Mouse (Mus musculus): ENCODE measurements around the gene 4930402F06Rik.

The 4930402F06Rik gene

GRCm38 (mm10) chr2:35416473-35416872, 19.5 kb upstream of the 4930402F06Rik start:
- no peak for DNase-seq (ENCODE audit: low spot score)

- DNase-seq (ENCODE audit: low spot score): no peak
Measured at GRCm38 (mm10) chr2:35412810-35413209, 15.8 kb upstream of the 4930402F06Rik start.

GRCm38 (mm10) chr2:35412246-35412645, 15.3 kb upstream of the 4930402F06Rik start:
- no peak for DNase-seq (ENCODE audit: low spot score)

GRCm38 (mm10) chr2:35411640-35412190, 14.7 kb upstream of the 4930402F06Rik start:
- no peak for DNase-seq (ENCODE audit: low spot score)

GRCm38 (mm10) chr2:35409466-35409865, 12.5 kb upstream of the 4930402F06Rik start:
- DNase-seq (ENCODE audit: low spot score): no peak

- no peak for DNase-seq (ENCODE audit: low spot score)
Measured at GRCm38 (mm10) chr2:35408409-35409110, 11.6 kb upstream of the 4930402F06Rik start.

- DNase-seq (ENCODE audit: low spot score): no peak
Measured at GRCm38 (mm10) chr2:35407878-35408277, 10.9 kb upstream of the 4930402F06Rik start.

- no peak for DNase-seq (ENCODE audit: low spot score)
Measured at GRCm38 (mm10) chr2:35407266-35407665, 10.3 kb upstream of the 4930402F06Rik start.

GRCm38 (mm10) chr2:35406611-35407010, 9.6 kb upstream of the 4930402F06Rik start:
- DNase-seq (ENCODE audit: low spot score): no peak

- no peak for DNase-seq (ENCODE audit: low spot score)
Measured at GRCm38 (mm10) chr2:35402391-35402790, 5.4 kb upstream of the 4930402F06Rik start.

GRCm38 (mm10) chr2:35400739-35401138, 3.8 kb upstream of the 4930402F06Rik start:
- DNase-seq (ENCODE audit: low spot score): no peak

GRCm38 (mm10) chr2:35398184-35398828, 1.3 kb upstream of the 4930402F06Rik start:
- DNase-seq (ENCODE audit: low spot score): peak; percentile 49

- peak; percentile 72 for DNase-seq (ENCODE audit: low spot score)
Measured at GRCm38 (mm10) chr2:35397590-35398173, 707 bp upstream of the 4930402F06Rik start.

- no peak for DNase-seq (ENCODE audit: low spot score)
Measured at GRCm38 (mm10) chr2:35385441-35385871, 11.5 kb downstream of the 4930402F06Rik start.

- DNase-seq (ENCODE audit: low spot score): no peak
Measured at GRCm38 (mm10) chr2:35379306-35379705, 17.7 kb downstream of the 4930402F06Rik start.

GRCm38 (mm10) chr2:35377600-35377999, 19.4 kb downstream of the 4930402F06Rik start:
- no peak for DNase-seq (ENCODE audit: low spot score)

GRCm38 (mm10) chr2:35373003-35373402, 24.0 kb downstream of the 4930402F06Rik start:
- DNase-seq (ENCODE audit: low spot score): peak; percentile 37

GRCm38 (mm10) chr2:35370686-35371085, 26.3 kb downstream of the 4930402F06Rik start:
- no peak for DNase-seq (ENCODE audit: low spot score)

- no peak for DNase-seq (ENCODE audit: low spot score)
Measured at GRCm38 (mm10) chr2:35367629-35368028, 29.3 kb downstream of the 4930402F06Rik start, which contains the start of gene 4930568D16Rik. Gene 4930568D16Rik (minus strand): TSS chr2:35367729.

- DNase-seq (ENCODE audit: low spot score): no peak
Measured at GRCm38 (mm10) chr2:35349184-35349583, 47.8 kb downstream of the 4930402F06Rik start.

- no peak for DNase-seq (ENCODE audit: low spot score)
Measured at GRCm38 (mm10) chr2:35345984-35346383, 51.0 kb downstream of the 4930402F06Rik start.

GRCm38 (mm10) chr2:35342605-35343004, 54.4 kb downstream of the 4930402F06Rik start:
- DNase-seq (ENCODE audit: low spot score): no peak

- no peak for DNase-seq (ENCODE audit: low spot score)
Measured at GRCm38 (mm10) chr2:35338707-35339106, 58.3 kb downstream of the 4930402F06Rik start.

Data from urinary bladder, postnatal 14 days (tissue).